Mouse (Mus musculus) MEL (cell line): ENCODE measurements around the gene Fam155a. TPM values are rescaled to one million over a fixed set of nuclear protein-coding genes. Genes with fewer than 3 reads are reported as not detected.

Experiments
- DNase-seq: peaks from one replicate; pipeline ENCODE4 v3.0.0; 2011; ENCODE audit warnings: low read depth, low spot score
- H3K27ac ChIP-seq: 2 replicates; pipeline ENCODE4 v1.5.1; 2012; ENCODE audit warnings: low read depth, mild to moderate bottlenecking, control low read depth, low read length, moderate library complexity; ENCODE audit not compliant: control insufficient read depth
- H3K27me3 ChIP-seq, 2 experiments: fragments of 150-350 bp in 1 of 2; sonication (generic) in 1 of 2; 2 replicates each; pipeline ENCODE4 v1.6.1; 2012; ENCODE audit warnings: low read length in 2 of 2, mild to moderate bottlenecking in 2 of 2, improper control_type of control experiment in 1 of 2, moderate library complexity in 1 of 2; ENCODE audit not compliant: insufficient read depth in 2 of 2, control insufficient read depth in 1 of 2
- H3K36me3 ChIP-seq, 2 experiments: 2 replicates each; pipeline ENCODE4 v1.6.1; 2012 to 2014; ENCODE audit warnings: low read length in 2 of 2, improper control_type of control experiment in 1 of 2, inconsistent platforms in 1 of 2, mild to moderate bottlenecking in 1 of 2; ENCODE audit not compliant: insufficient read depth in 2 of 2, control insufficient read depth in 1 of 2
- H3K4me1 ChIP-seq, 2 experiments: fragments of 150-350 bp in 1 of 2; sonication (generic) in 1 of 2; 2 replicates each; pipeline ENCODE4 v1.6.1; 2012; ENCODE audit warnings: low read length in 2 of 2, improper control_type of control experiment in 1 of 2, mild to moderate bottlenecking in 1 of 2; ENCODE audit not compliant: insufficient read depth in 2 of 2, control insufficient read depth in 1 of 2
- H3K4me3 ChIP-seq, 2 experiments: fragments of 150-350 bp in 1 of 2; sonication (generic) in 1 of 2; 2 replicates each; pipeline ENCODE4 v1.5.1; 2012; ENCODE audit warnings: low read depth in 2 of 2, low read length in 2 of 2, mild to moderate bottlenecking in 2 of 2, moderate library complexity in 2 of 2, control low read depth in 1 of 2, improper control_type of control experiment in 1 of 2; ENCODE audit not compliant: control insufficient read depth in 1 of 2, insufficient read depth in 1 of 2
- H3K79me2 ChIP-seq: 2 replicates; pipeline ENCODE4 v1.6.1; 2012; ENCODE audit warnings: mild to moderate bottlenecking, low read length, moderate library complexity; ENCODE audit not compliant: control insufficient read depth, poor library complexity, insufficient read depth
- H3K9ac ChIP-seq: 2 replicates; pipeline ENCODE4 v1.6.1; 2012; ENCODE audit warnings: low read depth, mild to moderate bottlenecking, control low read depth, low read length, moderate library complexity; ENCODE audit not compliant: control insufficient read depth, poor library complexity, severe bottlenecking
- H3K9me3 ChIP-seq: fragments of 150-350 bp; sonication (generic); replicated peaks from 2 replicates; pipeline ENCODE4 v1.6.1; 2012; ENCODE audit warnings: mild to moderate bottlenecking, low read length, improper control_type of control experiment, moderate library complexity; ENCODE audit not compliant: insufficient read depth
- CTCF ChIP-seq, 3 experiments: IDR thresholded peaks in 2 of 3; conservative IDR thresholded peaks in 1 of 3; 2 replicates each; pipeline ENCODE4 v1.5.1; 2011 to 2012; ENCODE audit warnings: low read length in 3 of 3, low read depth in 2 of 3, mild to moderate bottlenecking in 2 of 3, improper control_type of control experiment in 1 of 3, inconsistent platforms in 1 of 3, mixed read lengths in 1 of 3, moderate library complexity in 1 of 3; ENCODE audit not compliant: control insufficient read depth in 1 of 3, insufficient read depth in 1 of 3, poor library complexity in 1 of 3, severe bottlenecking in 1 of 3
- EP300 ChIP-seq, 2 experiments: IDR thresholded peaks; 2 replicates each; pipeline ENCODE4 v1.6.1; 2011; ENCODE audit warnings: improper control_type of control experiment in 2 of 2, low read length in 2 of 2, low read depth in 1 of 2, mild to moderate bottlenecking in 1 of 2
- KAT2A ChIP-seq: conservative IDR thresholded peaks from 2 replicates; pipeline ENCODE4 v1.6.1; 2012; ENCODE audit warnings: low read depth, low read length, improper control_type of control experiment, inconsistent platforms
- MAZ ChIP-seq: IDR thresholded peaks from 2 replicates; pipeline ENCODE4 v1.6.1; 2012; ENCODE audit warnings: low read depth, mild to moderate bottlenecking, inconsistent platforms, low read length, improper control_type of control experiment
- NELFE ChIP-seq: IDR thresholded peaks from 2 replicates; pipeline ENCODE4 v1.6.1; 2011; ENCODE audit warnings: low read depth, low read length, improper control_type of control experiment
- RAD21 ChIP-seq: IDR thresholded peaks from 2 replicates; pipeline ENCODE4 v1.6.1; 2011; ENCODE audit warnings: mild to moderate bottlenecking, low read depth, low read length, improper control_type of control experiment
- SMC3 ChIP-seq: IDR thresholded peaks from 2 replicates; pipeline ENCODE4 v1.6.1; 2011; ENCODE audit warnings: low read depth, low read length, improper control_type of control experiment
- UBTF ChIP-seq: IDR thresholded peaks from 2 replicates; pipeline ENCODE4 v1.6.1; 2012; ENCODE audit warnings: low read depth, mild to moderate bottlenecking, inconsistent platforms, low read length, improper control_type of control experiment, moderate library complexity, borderline replicate concordance; ENCODE audit not compliant: insufficient read depth
- USF1 ChIP-seq: IDR thresholded peaks from 2 replicates; pipeline ENCODE4 v1.6.1; 2014; ENCODE audit warnings: low read depth, mild to moderate bottlenecking, inconsistent platforms, low read length, improper control_type of control experiment, moderate library complexity
- USF2 ChIP-seq, 2 experiments: IDR thresholded peaks; 2 replicates each; pipeline ENCODE4 v1.6.1; 2011 to 2012; ENCODE audit warnings: improper control_type of control experiment in 2 of 2, low read length in 2 of 2, borderline replicate concordance in 1 of 2, inconsistent platforms in 1 of 2, low read depth in 1 of 2, mild to moderate bottlenecking in 1 of 2; ENCODE audit not compliant: insufficient read depth in 1 of 2
- ZC3H11A ChIP-seq: IDR thresholded peaks from 2 replicates; pipeline ENCODE4 v1.6.1; 2012; ENCODE audit warnings: low read depth, mild to moderate bottlenecking, inconsistent platforms, low read length, improper control_type of control experiment
- ZMIZ1 ChIP-seq: IDR thresholded peaks from 2 replicates; pipeline ENCODE4 v1.6.1; 2012; ENCODE audit warnings: low read depth, mild to moderate bottlenecking, inconsistent platforms, low read length, improper control_type of control experiment, moderate library complexity
- polyA plus RNA-seq, 2 experiments: library from polyadenylated mRNA; stranded (reverse) in 1 of 2; unstranded in 1 of 2; fragments of >175 nt in 1 of 2; fragments of >200 nt in 1 of 2; gene quantifications; 2 replicates each; pipeline versions ENCODE4 v1.2.1 to v1.2.4; 2012; ENCODE audit warnings: low replicate concordance in 2 of 2, low read depth in 1 of 2; ENCODE audit not compliant: insufficient read length in 2 of 2, insufficient read depth in 1 of 2, missing spikeins in 1 of 2
- total RNA-seq: library from RNA; depleted of rRNA; stranded (reverse); fragments of 300-350 nt; gene quantifications from 2 replicates; pipeline ENCODE4 v1.2.3, GENCODE M21; 2012

Fam155a gene
- total and polyA plus RNA-seq, 3 experiments: not detected

DNA sequence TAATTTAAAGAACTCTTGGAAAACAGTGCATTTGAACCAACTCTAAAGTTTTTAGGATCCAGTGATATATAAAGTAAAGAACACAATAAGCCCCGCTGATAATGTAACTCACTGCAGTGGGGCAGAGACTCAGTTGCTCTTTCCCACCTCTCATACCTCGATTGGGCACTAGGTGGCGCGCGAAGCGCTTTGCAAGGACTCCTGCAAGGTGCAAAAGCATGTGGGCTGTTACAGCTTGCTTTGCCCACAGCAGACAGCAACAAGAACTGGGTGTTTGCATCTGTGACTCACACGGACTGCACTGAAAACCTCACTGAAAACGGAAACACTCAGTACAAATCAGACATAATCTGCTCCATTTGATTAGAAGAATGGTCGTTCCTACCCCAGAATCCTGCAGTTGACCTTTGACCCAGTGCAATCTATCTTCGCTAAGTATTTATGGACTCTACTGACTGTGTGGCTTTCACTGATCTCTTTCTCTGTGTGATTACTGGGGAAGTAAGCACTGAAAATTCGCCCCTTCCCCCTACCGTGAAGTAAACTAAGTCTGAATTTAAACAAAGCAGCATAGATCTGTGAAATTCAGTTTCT, 537.5 kb downstream of the Fam155a start:
- no peaks in the 10 kb centered on the region for H3K27me3 ChIP-seq
- peak; percentile 55 for TF ChIP-seq RAD21
- TF ChIP-seq ZMIZ1: no peak
- TF ChIP-seq MAZ: no peak
- peak; percentile 11; the same call in 1 of the 2 replicates for TF ChIP-seq ZC3H11A
- TF ChIP-seq NELFE: no peak
- TF ChIP-seq SMC3: peak; percentile 54
- TF ChIP-seq CTCF (IDR thresholded peaks at IDR 0.05 in 2 of 3, conservative IDR thresholded peaks at IDR 0.05 in 1 of 3; ENCODE audit: control insufficient read depth in 1 of 3, insufficient read depth in 1 of 3, low read depth in 2 of 3, low read length in 3 of 3, poor library complexity in 1 of 3, severe bottlenecking in 1 of 3): peak; percentile 60 to 86 (median 77)
- TF ChIP-seq USF1: no peak
- H3K9ac ChIP-seq: no peak overlapping the region
- no peaks in the 10 kb centered on the region for H3K36me3 ChIP-seq
- peak; percentile 45 for DNase-seq
- H3K79me2 ChIP-seq: no peaks in the 10 kb centered on the region
- H3K4me3 ChIP-seq: no peak overlapping the region
- H3K4me1 ChIP-seq: no peaks in the 10 kb centered on the region
- H3K27ac ChIP-seq: no peak overlapping the region
- H3K9me3 ChIP-seq: no peaks in the 10 kb centered on the region

DNA sequence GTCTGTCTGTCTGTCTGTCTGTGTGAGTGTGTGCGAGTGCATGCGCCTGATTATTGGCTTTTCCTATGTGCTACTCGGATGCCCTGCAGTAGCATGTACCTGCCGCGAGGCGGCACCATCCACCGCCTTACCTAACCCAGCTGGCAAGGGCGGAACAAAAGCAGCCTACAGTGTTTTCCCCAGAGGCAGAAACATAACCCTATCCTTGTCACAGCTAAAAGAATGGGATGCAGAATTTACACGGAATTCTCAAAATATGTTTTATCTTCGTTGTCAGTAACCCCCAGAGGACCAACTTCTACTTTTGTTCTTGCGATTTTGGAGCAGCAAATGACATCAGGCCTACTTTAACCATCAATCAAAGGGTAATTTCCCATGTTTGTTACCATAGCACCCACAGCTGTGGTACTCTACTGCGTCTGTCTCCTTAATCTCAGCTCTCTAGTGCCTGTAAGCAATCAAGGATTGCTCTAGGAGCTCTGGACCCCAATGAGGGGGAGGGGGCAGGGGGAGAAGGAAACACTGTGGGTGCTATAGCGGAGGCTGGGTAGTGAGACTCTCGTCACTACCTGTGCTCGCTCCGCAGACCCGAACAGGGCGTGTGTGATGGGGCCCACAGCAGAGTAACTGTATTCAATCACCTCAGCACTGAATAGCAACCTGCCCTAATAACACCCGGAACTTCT, 543.0 kb downstream of the Fam155a start:
- peak; percentile 3 for DNase-seq
- H3K4me1 ChIP-seq: no peaks in the 10 kb centered on the region
- H3K27me3 ChIP-seq: no peaks in the 10 kb centered on the region
- no peaks in the 10 kb centered on the region for H3K79me2 ChIP-seq
- H3K9ac ChIP-seq: no peak overlapping the region
- no peaks in the 10 kb centered on the region for H3K9me3 ChIP-seq
- H3K4me3 ChIP-seq: no peak overlapping the region
- TF ChIP-seq EP300 (IDR thresholded peaks at IDR 0.05; ENCODE audit: low read depth in 1 of 2, low read length in 2 of 2) (no peak), CTCF (IDR thresholded peaks at IDR 0.05 in 2 of 3, conservative IDR thresholded peaks at IDR 0.05 in 1 of 3; ENCODE audit: control insufficient read depth in 1 of 3, insufficient read depth in 1 of 3, low read depth in 2 of 3, low read length in 3 of 3, poor library complexity in 1 of 3, severe bottlenecking in 1 of 3) (peak in 2 of 3 experiments; percentile 20 to 49; a peak in 4 of 6 replicates), ZC3H11A (no peak), NELFE (no peak), MAZ (no peak), KAT2A (no peak), RAD21 (peak; percentile 7; the same call in 1 of the 2 replicates)
- TF ChIP-seq, all 39 proteins: peak for 2
- no peak overlapping the region for H3K27ac ChIP-seq
- H3K36me3 ChIP-seq: no peaks in the 10 kb centered on the region

DNA sequence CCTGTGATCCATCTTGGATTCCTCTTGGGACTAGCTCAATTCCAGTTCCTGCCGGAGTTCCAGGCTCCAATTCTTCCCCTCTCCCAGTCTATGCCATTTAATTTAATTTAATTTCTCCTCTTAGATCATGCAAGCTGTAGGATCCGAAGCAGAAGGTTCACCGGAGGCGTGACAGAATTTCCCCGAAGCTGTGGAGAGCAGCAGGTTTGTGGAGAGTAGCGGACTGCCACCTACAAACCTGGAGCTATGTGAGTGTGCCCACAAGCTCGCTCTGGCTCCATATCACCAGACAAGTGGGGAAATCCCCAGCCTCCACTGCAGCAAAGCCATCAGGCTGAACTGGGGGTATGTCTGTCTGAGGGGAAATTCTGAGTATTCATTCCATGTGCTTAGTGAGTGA, 544.2 kb downstream of the Fam155a start:
- Histone ChIP-seq H3K79me2 (no peaks in the 10 kb centered on the region), H3K9me3 (no peaks in the 10 kb centered on the region), H3K4me1 (no peaks in the 10 kb centered on the region), H3K36me3 (no peaks in the 10 kb centered on the region), H3K9ac (no peak overlapping the region), H3K4me3 (no peak overlapping the region), H3K27ac (no peak overlapping the region), H3K27me3 (no peaks in the 10 kb centered on the region)
- DNase-seq: no peak
- TF ChIP-seq USF2 (IDR thresholded peaks at IDR 0.05; ENCODE audit: borderline replicate concordance in 1 of 2, insufficient read depth in 1 of 2, low read depth in 1 of 2, low read length in 2 of 2) (no peak), UBTF (no peak), RAD21 (no peak)
